Mouse (Mus musculus) liver, embryonic 16.5 days (tissue): ENCODE data around the gene Znrd1. TPM values are rescaled to one million over a fixed set of nuclear protein-coding genes. Genes with fewer than 3 reads are reported as not detected.

ENCODE experiments used
- ATAC-seq: fragments of 200-750 bp; cut with Nextera tagmentation; 2 replicates; pipeline ENCODE4 v1.8.0; 2017; ENCODE audit warnings: low read depth, mild to moderate bottlenecking, moderate number of reproducible peaks, moderate library complexity
- H3K27ac ChIP-seq: fragments of 300-500 bp; sonication (generic); 2 replicates; pipeline ENCODE4 v1.5.1; 2014; ENCODE audit warnings: mild to moderate bottlenecking, low read length
- H3K27me3 ChIP-seq: fragments of 300-500 bp; sonication (generic); 2 replicates; pipeline ENCODE4 v1.6.1; 2014; ENCODE audit warnings: low read depth, low read length, mixed read lengths; ENCODE audit not compliant: control insufficient read depth, insufficient read depth
- H3K36me3 ChIP-seq: fragments of 300-500 bp; sonication (generic); 2 replicates; pipeline ENCODE4 v1.6.1; 2014; ENCODE audit warnings: mild to moderate bottlenecking; ENCODE audit not compliant: control insufficient read depth, insufficient read depth
- H3K4me1 ChIP-seq: fragments of 300-500 bp; sonication (generic); 2 replicates; pipeline ENCODE4 v1.6.1; 2014; ENCODE audit warnings: low read depth, low read length, mixed read lengths; ENCODE audit not compliant: control insufficient read depth
- H3K4me2 ChIP-seq: fragments of 300-500 bp; sonication (generic); 2 replicates; pipeline ENCODE4 v1.6.1; 2014; ENCODE audit warnings: low read depth, low read length, mixed read lengths
- H3K4me3 ChIP-seq: fragments of 300-500 bp; sonication (generic); 2 replicates; pipeline ENCODE4 v1.5.1; 2014; ENCODE audit warnings: low read depth, mild to moderate bottlenecking, low read length
- H3K9ac ChIP-seq: fragments of 300-500 bp; sonication (generic); 2 replicates; pipeline ENCODE4 v1.6.1; 2014; ENCODE audit warnings: low read depth, low read length
- H3K9me3 ChIP-seq: fragments of 300-500 bp; sonication (generic); replicated peaks from 2 replicates; pipeline ENCODE4 v1.6.1; 2016; ENCODE audit warnings: low read length; ENCODE audit not compliant: control insufficient read depth
- WGBS: fragments of 180-500 bp; shearing (Covaris S2); extraction: QIAGEN DNeasy Blood & Tissue Kit; methylation state at CpG from one replicate; pipeline ENCODE4 v1.1.7; 2014; ENCODE audit not compliant: insufficient replicate concordance; 5-methylcytosine and 5-hydroxymethylcytosine counted together
- polyA plus RNA-seq: library from polyadenylated mRNA; unstranded; fragments of >200 nt; fragmentation: Nextera tagmentation; extraction: Ambion mirVana; gene quantifications from 2 replicates; pipeline ENCODE4 v1.2.1, GENCODE M21; 2015

Gene Znrd1
- polyA plus RNA-seq, 1 experiment from 2014 or later = 20.9 TPM

DNA sequence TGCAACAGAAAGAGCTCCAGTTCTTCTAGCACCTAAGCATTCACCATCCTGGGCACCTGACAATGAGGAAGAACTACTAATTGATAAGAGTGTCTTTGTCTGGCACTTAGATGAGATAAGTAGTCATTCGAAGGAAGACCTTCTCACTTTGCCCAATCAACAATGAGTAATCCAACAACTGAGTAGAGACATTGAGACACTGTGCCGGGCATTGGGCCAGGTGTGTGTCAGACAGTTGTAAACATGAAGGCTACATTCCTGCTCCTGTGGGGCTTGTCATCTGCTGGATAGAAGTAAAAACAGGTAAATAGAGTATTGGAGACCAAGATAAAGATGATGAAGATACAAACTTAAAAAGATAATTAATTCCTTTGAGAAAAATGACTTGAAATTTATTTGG lies 20.3 kb downstream of the Znrd1 start:
- ATAC-seq = no peak
- H3K36me3 ChIP-seq = no peaks in the 10 kb centered on the region
- H3K9ac ChIP-seq = no peak overlapping the region
- peaks cover 18% of the 10 kb centered on the region for H3K27me3 ChIP-seq
- H3K9me3 ChIP-seq = no peaks in the 10 kb centered on the region
- no peaks in the 10 kb centered on the region for H3K4me1 ChIP-seq
- 44% methylated on average over 2 of the region's 2 CpGs for WGBS
- H3K4me2 ChIP-seq = no peak overlapping the region
- H3K27ac ChIP-seq = no peak overlapping the region
- no peak overlapping the region for H3K4me3 ChIP-seq

DNA sequence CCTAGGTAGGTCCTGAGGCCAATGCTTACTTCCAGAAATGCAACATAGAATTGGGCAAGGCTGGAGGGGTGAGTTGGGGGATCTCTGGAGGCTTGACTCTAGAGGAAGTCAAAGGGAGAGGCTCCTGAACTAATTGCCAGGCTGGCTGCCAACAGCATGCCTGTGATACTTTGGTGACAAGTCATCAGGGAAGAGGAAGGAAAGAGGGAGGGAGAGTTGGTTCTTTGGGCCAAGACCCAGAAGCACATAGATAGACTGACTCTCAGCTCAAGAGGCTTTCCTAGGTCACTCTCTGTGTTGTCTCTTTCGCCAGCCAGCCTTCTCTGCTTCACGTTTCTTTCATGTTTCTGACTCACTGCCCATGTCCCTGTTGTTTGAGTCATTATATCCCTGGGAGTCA lies 26.6 kb downstream of the Znrd1 start:
- 42% methylated on average over 2 of the region's 2 CpGs for WGBS
- H3K4me1 ChIP-seq = no peaks in the 10 kb centered on the region
- no peaks in the 10 kb centered on the region for H3K9me3 ChIP-seq
- ATAC-seq = no peak
- H3K4me3 ChIP-seq = no peak overlapping the region
- no peak overlapping the region for H3K9ac ChIP-seq
- no peaks in the 10 kb centered on the region for H3K36me3 ChIP-seq
- no peak overlapping the region for H3K4me2 ChIP-seq
- H3K27ac ChIP-seq = no peak overlapping the region
- H3K27me3 ChIP-seq = no peaks in the 10 kb centered on the region

DNA sequence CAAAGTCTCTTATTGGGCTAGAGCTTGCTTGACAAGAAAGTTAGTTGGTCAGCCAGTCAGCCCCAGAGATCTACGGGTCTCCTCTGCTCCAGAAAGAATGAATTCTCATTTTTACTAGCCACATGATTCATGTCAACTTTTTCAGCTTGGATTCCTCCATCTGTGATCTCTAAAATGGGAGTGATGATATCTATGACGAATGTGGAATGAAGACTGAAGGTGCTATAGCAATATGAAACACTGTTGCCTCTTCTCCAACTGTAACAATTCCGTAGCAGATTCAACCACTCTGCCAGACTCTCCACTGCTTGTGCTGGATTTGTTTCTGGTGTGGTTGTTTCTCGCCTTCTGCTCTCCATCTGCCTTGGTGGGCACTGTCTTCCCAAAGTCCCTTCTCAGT lies 27.2 kb downstream of the Znrd1 start:
- no peak overlapping the region for H3K9ac ChIP-seq
- no peaks in the 10 kb centered on the region for H3K27me3 ChIP-seq
- no peak overlapping the region for H3K27ac ChIP-seq
- H3K4me2 ChIP-seq = no peak overlapping the region
- WGBS = 55% methylated on average over 4 of the region's 4 CpGs
- H3K4me3 ChIP-seq = no peak overlapping the region
- no peaks in the 10 kb centered on the region for H3K36me3 ChIP-seq
- no peak for ATAC-seq
- no peaks in the 10 kb centered on the region for H3K9me3 ChIP-seq
- H3K4me1 ChIP-seq = no peaks in the 10 kb centered on the region

DNA sequence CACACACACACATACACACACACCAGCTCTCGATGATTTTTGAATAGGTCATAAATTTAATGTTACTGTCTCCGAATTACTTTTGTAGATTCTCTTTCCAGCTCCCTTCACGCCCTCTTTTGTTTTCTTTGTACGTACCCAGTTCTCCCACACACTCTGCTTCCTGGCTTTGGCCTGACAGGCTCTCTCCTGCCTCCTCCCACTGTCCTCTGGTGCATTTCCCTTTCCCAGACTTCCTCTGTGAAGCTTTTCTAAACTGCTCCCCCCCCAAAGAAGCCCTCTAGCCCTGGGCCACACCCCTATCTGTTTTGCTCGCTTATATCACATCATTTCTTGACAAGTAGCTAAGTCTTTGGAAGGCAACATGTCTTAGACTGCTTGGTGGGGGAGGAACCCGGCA lies 28.1 kb downstream of the Znrd1 start:
- WGBS = 39% methylated on average over 6 of the region's 6 CpGs
- Histone ChIP-seq H3K4me1 (no peaks in the 10 kb centered on the region), H3K4me2 (no peak overlapping the region), H3K36me3 (no peaks in the 10 kb centered on the region), H3K27me3 (no peaks in the 10 kb centered on the region), H3K27ac (no peak overlapping the region), H3K9me3 (no peaks in the 10 kb centered on the region), H3K4me3 (no peak overlapping the region), H3K9ac (no peak overlapping the region)
- no peak for ATAC-seq

DNA sequence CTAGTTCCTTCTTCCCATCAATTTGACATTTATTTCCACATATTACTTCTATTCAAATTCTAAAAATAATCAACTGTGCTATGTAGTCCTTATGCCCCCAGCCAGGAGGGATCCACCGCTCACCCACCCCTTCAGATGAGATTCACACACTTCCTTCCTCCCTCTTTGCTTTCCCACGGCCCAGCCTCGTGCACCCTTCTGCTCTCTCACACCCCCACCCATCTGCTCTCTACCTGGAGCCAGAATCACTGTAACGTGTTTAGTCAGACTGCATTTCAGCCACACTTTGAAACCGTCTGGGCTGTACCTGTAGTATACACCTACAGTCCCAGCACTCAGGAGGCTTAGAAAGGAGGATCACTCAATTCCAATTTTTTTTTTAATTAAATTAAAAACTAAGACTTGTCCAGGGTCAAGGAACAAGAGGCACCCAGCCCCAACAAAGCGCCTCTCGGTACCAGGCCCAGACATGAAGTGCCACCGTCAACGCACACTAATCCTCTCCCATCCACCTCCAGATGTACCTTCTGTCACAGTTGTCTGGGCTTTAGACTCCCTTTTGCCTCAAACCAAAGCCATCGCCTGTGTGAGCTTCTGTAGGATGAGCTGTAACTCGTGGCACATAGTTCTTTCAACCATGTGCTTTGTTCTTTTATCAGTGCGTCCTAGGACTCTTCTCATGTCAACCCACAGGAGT lies 29.0 kb downstream of the Znrd1 start:
- no peak for ATAC-seq
- no peaks in the 10 kb centered on the region for H3K36me3 ChIP-seq
- H3K9me3 ChIP-seq = no peaks in the 10 kb centered on the region

DNA sequence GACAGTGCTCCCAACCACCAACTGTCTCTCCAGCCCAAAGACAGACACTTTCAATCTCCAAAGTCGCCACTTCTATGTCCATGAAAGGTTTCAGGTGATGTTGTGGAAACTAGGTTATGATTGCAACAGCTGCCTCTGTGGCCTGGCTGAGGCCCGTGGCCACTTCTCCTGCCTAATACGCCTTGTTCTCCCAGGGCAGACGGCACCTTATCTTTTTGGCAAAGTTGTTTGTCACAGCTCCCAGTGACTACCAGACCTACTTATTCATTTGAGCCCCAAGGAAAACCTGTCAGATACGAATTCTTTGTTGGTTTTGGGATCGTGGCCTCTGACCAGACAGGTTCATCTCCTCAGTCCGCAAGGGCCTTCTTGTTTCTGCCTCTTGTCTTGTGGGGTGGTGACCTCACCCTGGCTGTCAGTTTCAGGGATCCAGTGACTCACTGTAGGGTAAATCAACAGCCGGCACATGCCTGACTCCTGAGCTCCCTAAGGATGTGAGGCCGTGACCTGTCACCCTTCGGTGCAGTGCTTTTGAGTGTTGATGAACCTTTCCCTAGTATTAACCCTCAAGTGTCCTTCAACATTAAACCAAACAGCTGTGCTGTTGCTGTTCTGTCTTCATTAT lies 30.8 kb downstream of the Znrd1 start:
- no peak for ATAC-seq
- no peaks in the 10 kb centered on the region for H3K36me3 ChIP-seq
- 44% methylated on average over 10 of the region's 10 CpGs for WGBS
- H3K4me2 ChIP-seq = no peak overlapping the region
- no peaks in the 10 kb centered on the region for H3K9me3 ChIP-seq
- H3K4me3 ChIP-seq = no peak overlapping the region
- H3K27me3 ChIP-seq = no peaks in the 10 kb centered on the region
- H3K27ac ChIP-seq = no peak overlapping the region
- no peaks in the 10 kb centered on the region for H3K4me1 ChIP-seq
- H3K9ac ChIP-seq = no peak overlapping the region

More for the DNA sequence above, 29.0 kb downstream of the Znrd1 start:
- WGBS = 55% methylated on average over 12 of the region's 12 CpGs
- Histone ChIP-seq H3K4me2 (no peak overlapping the region), H3K9ac (no peak overlapping the region), H3K27ac (no peak overlapping the region), H3K4me3 (no peak overlapping the region), H3K4me1 (no peaks in the 10 kb centered on the region), H3K27me3 (no peaks in the 10 kb centered on the region)

DNA sequence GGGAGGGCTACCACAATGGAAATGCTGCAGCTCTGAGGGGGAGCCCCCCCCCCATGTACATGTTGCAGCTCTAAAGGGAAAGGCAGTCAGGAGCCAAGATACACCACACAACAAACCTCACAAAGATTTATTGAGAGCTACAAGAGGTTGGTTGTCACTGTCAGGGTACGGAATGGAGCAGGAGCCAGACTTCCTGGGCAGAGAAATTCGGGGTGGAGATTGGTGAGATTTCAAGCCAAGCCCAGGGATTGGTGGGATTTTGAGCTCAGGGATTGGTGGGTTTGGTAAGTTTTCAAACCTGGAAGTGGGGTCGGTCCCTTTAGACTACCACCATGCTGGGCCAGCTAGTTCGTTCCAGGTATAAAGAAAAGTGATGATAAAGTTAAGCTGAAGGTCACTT lies 34.9 kb downstream of the Znrd1 start:
- H3K36me3 ChIP-seq = no peaks in the 10 kb centered on the region
- H3K9ac ChIP-seq = no peak overlapping the region
- WGBS = 44% methylated on average over 4 of the region's 4 CpGs

DNA sequence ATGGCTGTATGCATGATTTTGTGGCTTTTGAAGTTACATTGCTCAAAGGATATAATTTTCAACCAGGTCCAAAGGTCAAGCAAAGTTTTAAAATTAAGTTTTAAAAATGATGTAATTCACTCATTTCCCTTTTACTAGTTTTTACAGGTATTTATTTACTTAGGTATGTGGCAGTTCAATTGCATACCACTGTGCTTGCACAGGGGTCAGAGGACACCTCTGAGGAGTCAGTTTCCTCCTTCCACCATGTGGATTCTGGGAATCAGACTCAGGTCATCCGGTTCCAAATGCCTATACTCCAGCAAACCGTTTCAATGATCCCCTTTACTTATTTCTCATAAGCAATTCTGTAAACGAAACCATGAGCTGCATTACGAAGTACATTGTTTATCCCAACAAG lies 35.6 kb downstream of the Znrd1 start:
- H3K36me3 ChIP-seq = no peaks in the 10 kb centered on the region
- no peak overlapping the region for H3K27ac ChIP-seq
- no peak overlapping the region for H3K9ac ChIP-seq
- no peak overlapping the region for H3K4me3 ChIP-seq
- no peak overlapping the region for H3K4me2 ChIP-seq
- no peak for ATAC-seq
- WGBS = 58% methylated on average over 4 of the region's 4 CpGs
- no peaks in the 10 kb centered on the region for H3K9me3 ChIP-seq
- H3K4me1 ChIP-seq = no peaks in the 10 kb centered on the region
- no peaks in the 10 kb centered on the region; the same call in 1 of the 2 replicates for H3K27me3 ChIP-seq

More for the DNA sequence above, 34.9 kb downstream of the Znrd1 start:
- ATAC-seq = no peak
- Histone ChIP-seq H3K9me3 (no peaks in the 10 kb centered on the region), H3K4me2 (no peak overlapping the region), H3K27me3 (no peaks in the 10 kb centered on the region; the same call in 1 of the 2 replicates), H3K4me3 (no peak overlapping the region), H3K4me1 (no peaks in the 10 kb centered on the region), H3K27ac (no peak overlapping the region)

DNA sequence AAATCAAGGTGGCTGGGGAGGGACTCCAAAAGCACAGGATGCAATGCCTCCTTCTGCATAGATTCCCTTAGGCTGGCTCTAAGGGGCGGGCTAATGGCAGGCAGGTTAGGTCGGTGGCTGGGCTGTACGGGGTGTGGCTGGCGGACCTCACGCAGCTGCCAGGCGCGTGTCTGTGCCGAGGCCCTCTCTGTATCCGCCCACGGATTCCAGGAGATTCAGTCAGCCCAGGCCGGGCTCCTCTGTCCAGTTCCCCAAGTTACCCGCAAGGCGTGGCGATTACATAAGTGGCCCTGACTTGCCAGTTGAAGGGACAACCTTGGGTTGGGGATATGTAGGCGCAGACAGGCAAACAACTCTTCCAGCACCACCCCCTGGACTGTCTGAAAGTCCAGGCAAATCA lies 38.1 kb downstream of the Znrd1 start:
- Histone ChIP-seq H3K4me2 (no peak overlapping the region), H3K9me3 (no peaks in the 10 kb centered on the region), H3K27me3 (peaks cover 7% of the 10 kb centered on the region), H3K27ac (no peak overlapping the region), H3K9ac (no peak overlapping the region), H3K36me3 (no peaks in the 10 kb centered on the region), H3K4me1 (no peaks in the 10 kb centered on the region), H3K4me3 (no peak overlapping the region)
- ATAC-seq = 0 out of 2 replicates have a peak, but pooled peaks have one; percentile 37
- 47% methylated on average over 15 of the region's 15 CpGs for WGBS
